Mouse (Mus musculus): ENCODE measurements around the gene Bag3. TPM values are rescaled to one million over a fixed set of nuclear protein-coding genes. Genes with fewer than 3 reads are reported as not detected.

Gene Bag3
- total RNA-seq, 2 experiments from 2014 or later, result 7.8 to 8.0 TPM

DNA sequence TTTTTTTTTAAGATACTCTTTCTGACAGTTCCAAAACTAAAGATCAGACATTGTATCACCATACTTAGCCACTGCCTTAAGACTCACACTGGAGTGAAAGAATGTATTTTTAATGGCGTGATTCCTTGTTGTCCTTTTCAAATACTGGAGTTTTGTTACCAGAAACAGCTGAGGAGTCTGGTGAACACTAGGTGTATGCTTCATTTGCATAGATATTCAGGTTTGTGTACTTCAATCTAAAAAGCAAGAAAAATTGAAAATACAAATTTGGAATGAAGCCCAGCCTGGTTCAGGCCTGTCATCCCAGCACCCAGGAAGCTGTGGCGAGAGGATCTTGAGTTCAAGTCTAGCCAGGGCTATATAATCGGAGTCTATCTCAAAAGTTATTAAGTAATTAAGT is 1.2 kb downstream of the Bag3 start:
- no peak for TF ChIP-seq CTCF (IDR thresholded peaks at IDR 0.05)
- DNase-seq (ENCODE audit: extremely low spot score in 1 of 2, low spot score in 2 of 2), result no peak
- H3K4me3 ChIP-seq, result peak overlapping the region; percentile 46
- H3K27ac ChIP-seq, result no peak overlapping the region; the same call in 1 of the 2 replicates
- intact Hi-C loops (cut with DNase I), result no loop called here

DNA sequence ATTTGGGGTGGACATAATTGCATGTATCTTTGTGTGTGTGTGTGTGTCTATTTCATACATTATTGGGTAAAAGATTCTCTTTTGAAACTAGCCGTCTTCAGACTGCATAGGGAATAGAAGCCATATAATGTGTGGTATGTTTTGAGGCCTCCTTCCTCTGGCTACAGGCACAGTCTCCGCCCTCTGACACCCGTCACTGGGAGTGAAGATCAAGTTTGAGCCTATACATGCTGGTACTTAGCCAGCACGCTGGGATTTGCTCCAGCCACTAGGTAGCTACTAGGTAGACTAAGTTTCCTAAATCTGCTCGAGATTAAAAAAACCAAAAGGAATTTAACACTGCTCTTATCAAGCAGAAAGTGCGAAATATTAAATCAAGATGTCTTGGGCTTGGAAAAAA is 3.2 kb downstream of the Bag3 start:
- intact Hi-C loops (cut with DNase I), result no loop called here
- no peak overlapping the region for H3K4me3 ChIP-seq
- no peak for DNase-seq (ENCODE audit: extremely low spot score in 1 of 2, low spot score in 2 of 2)
- H3K27ac ChIP-seq, result no peak overlapping the region
- TF ChIP-seq CTCF (IDR thresholded peaks at IDR 0.05), result no peak

DNA sequence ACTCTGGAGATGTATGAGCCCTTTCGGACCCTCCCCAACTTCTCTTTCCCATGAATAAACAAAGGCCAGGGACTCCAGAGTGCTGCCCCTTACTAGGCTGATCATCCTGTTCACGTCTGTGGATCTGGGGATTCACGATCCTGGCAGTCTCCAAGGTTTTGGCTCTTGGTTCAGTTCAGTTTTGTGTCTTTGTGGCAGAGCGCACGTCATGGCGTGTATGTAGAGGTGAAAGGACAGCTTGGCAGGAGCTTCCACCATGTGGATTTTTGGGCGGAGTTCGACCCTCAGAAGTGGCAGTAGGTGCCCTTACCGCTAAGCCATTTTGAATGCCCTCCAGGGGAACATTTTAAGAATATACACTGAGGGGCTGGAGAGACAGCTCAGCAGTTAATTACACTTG is 5.2 kb downstream of the Bag3 start:
- no peak overlapping the region for H3K27ac ChIP-seq
- DNase-seq (ENCODE audit: extremely low spot score in 1 of 2, low spot score in 2 of 2), result no peak
- intact Hi-C loops (cut with DNase I), result no loop called here
- no peak overlapping the region for H3K4me3 ChIP-seq
- TF ChIP-seq CTCF (IDR thresholded peaks at IDR 0.05), result no peak

DNA sequence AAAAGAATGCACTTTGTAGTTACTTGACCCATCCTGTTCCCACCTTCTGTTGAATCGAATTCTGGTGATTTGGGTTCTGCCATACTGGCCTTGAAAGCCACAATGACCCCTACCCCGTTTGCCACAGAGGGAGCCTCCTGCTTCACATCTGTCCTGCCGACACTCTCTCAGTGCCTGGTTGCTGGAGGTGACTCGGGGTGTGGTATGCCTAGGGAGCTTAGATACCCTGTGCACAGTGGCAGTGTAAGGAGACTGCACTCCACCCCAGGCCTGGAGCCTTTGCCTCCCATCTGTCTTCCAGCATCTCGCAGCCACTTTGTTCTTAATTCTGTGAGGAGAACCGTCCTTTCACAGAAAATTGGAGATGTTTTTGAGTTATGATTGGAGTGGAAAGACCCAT is 5.7 kb downstream of the Bag3 start:
- peak overlapping the region; percentile 53 for H3K27ac ChIP-seq
- no peak for DNase-seq (ENCODE audit: extremely low spot score in 1 of 2, low spot score in 2 of 2)

DNA sequence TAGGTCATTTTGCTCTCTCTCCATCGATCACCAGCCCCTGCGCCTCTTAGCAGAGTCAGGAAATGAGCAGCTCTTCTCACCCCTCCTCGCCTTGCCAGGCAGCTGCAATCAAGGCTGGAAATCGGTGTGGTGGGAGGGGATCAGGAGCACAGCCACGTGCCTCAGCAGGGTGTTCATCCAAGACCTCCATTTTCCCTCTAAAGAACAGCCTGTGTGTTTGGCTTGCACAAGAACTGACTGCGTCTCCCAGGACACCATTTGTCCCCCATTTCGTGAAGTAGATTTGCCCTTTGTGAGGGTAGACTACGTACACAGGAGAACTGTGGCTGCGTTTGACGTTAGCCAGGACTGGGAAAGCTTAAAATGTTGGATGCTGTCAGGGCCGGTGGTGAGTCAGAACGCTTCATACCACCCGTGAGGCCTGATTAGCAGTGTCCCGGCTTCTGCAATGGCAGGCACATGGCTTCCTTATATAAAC is 6.2 kb downstream of the Bag3 start:
- Histone ChIP-seq H3K4me3 (no peak overlapping the region), H3K27ac (peak overlapping the region; percentile 53)
- intact Hi-C loops (cut with DNase I), result no loop called here
- DNase-seq (ENCODE audit: extremely low spot score in 1 of 2, low spot score in 2 of 2), result peak in 1 of 2 experiments; percentile 43
- TF ChIP-seq CTCF (IDR thresholded peaks at IDR 0.05), result no peak

More for the DNA sequence above, 5.7 kb downstream of the Bag3 start:
- no peak overlapping the region for H3K4me3 ChIP-seq
- intact Hi-C loops (cut with DNase I), result no loop called here
- no peak for TF ChIP-seq CTCF (IDR thresholded peaks at IDR 0.05)

DNA sequence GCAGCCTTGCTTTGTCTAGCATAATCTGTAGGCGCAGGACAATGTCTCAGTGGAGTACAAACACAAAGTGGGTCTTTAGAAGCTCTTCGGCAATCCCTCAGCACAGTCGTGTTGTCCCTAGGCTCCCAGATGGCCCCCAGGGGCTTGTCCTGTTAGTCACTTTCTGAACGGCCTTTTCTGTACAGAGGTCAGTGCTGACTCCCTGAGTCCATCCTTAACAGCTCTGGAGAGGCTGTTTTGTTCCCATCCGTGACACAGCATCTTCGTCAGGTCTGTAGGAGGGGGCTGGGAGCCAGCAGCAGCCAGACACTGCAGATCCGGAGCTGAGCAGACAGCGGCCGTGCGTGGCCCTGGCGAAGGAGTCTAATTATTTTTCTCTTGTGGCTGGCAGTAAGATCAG is 7.6 kb downstream of the Bag3 start:
- peak overlapping the region; percentile 32 for H3K27ac ChIP-seq
- TF ChIP-seq CTCF (IDR thresholded peaks at IDR 0.05), result no peak
- DNase-seq (ENCODE audit: extremely low spot score in 1 of 2, low spot score in 2 of 2), result no peak
- intact Hi-C loops (cut with DNase I), result no loop called here
- H3K4me3 ChIP-seq, result no peak overlapping the region

DNA sequence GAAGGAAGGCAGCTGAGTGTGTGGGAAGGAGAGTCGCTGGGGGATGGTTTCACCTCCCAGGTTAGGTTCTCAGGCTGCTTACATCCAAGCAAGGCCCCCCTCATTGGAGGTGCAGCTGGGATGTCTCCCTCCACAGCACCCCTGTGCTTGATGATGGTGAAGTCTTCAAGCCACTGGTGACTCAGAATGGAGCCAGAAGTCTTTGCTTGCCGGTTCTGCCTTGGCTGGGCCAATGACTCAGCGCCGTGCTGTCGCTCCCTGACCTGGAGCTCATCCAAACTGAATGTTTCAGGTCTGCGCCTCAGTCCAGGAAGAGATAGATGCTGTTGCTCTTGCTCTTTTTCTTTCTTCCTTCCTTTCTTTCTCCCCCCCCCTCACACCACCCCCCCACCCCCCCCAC is 8.5 kb downstream of the Bag3 start:
- DNase-seq (ENCODE audit: extremely low spot score in 1 of 2, low spot score in 2 of 2), result peak; percentile 55 to 61
- TF ChIP-seq CTCF (IDR thresholded peaks at IDR 0.05), result no peak
- Histone ChIP-seq H3K27ac (peak overlapping the region; percentile 45; the same call in 1 of the 2 replicates), H3K4me3 (no peak overlapping the region)
- intact Hi-C loops (cut with DNase I), result no loop called here

DNA sequence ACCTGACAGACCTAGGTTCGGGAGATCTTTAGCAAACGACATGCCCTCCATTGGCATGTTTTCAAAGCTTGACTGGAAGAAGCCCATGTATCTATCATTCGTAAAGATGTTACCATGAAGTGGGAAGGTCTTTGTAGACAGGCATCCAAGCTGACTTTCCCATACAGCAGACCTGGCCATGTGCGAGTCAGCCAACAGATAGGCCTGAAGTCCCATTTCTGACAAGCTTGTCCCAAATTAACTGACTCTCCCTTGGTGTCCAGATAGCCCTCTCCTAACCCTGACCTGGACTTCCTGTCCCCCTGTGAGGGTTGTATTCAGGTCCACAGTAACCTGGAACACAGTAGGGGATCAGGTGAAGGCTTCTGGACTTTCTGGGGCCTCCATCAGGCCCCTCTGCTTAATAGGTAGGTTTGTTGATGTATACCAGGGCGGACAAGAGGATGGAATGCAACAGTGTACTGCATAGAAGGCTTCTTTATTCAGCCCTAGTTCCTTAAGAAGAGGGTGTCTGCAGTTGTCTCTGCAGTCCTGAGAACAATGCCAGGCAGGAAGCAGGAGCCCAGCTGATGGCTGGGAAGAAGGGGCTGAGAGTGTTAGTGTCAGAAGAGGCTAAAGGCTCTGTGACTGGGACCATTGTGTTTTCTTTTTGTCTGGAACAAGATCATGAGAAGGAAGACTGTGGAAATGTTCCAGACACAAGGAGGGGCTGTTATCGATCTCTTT is 9.2 kb downstream of the Bag3 start:
- intact Hi-C loops (cut with DNase I), result no loop called here
- peak overlapping the region; percentile 28; the same call in 1 of the 2 replicates for H3K27ac ChIP-seq
- no peak for DNase-seq (ENCODE audit: extremely low spot score in 1 of 2, low spot score in 2 of 2)
- no peak for TF ChIP-seq CTCF (IDR thresholded peaks at IDR 0.05)
- no peak overlapping the region for H3K4me3 ChIP-seq

DNA sequence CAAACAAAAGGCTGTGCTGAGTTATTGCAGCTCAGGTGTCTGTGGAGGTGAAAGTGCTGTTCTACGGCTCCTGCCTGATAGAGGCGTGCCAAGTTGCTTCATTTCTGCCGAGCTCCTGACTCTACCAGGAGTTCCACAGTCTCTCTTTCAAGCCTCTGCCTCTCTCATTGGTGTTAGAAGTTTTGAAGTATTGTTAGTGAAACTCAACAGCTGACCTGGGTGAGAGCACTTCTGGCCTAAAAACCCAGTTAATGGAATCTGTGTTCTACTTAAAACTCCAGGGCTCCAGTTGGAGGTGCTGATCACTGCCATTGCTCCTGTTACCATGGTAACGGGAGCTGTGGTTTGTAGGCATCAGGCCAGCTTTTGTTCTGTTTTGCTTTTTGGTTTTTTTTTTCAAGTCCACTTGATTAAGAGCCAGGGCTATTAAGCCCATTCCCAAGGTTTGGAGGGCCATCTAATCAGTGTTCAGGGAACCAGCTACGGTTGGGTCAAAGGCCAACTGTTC is 11.6 kb downstream of the Bag3 start:
- no peak overlapping the region for H3K27ac ChIP-seq
- intact Hi-C loops (cut with DNase I), result no loop called here
- DNase-seq (ENCODE audit: extremely low spot score in 1 of 2, low spot score in 2 of 2), result no peak

DNA sequence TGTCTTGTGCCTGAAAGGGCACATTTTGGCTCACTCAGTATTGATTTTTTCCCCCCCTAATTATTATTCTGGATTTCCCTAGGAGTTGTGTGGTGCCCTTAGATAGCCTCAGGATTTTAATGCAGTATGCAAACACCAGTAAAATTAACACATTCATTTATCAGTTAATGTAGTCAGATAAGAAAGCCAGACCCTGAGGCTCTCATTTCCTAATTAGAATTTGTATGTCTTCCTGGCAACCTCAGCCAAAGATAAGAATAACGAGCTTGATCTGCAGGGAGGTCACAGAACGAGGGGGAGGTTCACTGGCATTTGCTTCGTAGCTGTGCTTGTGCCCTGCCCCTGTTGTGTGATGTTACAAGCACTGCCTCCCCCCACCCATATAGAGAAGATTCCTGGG is 12.7 kb downstream of the Bag3 start:
- intact Hi-C loops (cut with DNase I), result no loop called here
- no peak overlapping the region for H3K4me3 ChIP-seq
- DNase-seq (ENCODE audit: extremely low spot score in 1 of 2, low spot score in 2 of 2), result no peak
- TF ChIP-seq CTCF (IDR thresholded peaks at IDR 0.05), result no peak
- no peak overlapping the region for H3K27ac ChIP-seq

More for the DNA sequence above, 11.6 kb downstream of the Bag3 start:
- no peak overlapping the region for H3K4me3 ChIP-seq
- no peak for TF ChIP-seq CTCF (IDR thresholded peaks at IDR 0.05)

DNA sequence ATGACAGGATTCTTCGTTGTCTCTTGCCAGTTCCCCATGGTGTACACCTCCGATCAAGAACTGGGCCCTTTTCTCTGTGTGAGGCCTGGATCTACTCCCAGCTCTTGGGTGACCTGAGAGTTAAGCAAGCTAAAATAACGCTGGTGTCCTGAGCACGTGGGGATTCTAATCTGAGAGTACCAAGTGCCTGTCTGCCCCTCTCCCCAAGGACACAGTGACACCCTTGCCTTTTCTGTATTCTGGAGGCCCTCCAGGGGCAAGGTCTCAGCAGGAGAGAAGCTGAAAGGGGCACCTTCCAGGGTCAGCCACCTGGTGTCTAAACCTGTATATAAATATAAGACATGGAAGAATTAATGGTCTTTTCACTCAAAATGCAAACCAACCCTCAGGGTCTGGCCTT is 14.3 kb downstream of the Bag3 start:
- no peak for DNase-seq (ENCODE audit: extremely low spot score in 1 of 2, low spot score in 2 of 2)
- intact Hi-C loops (cut with DNase I), result no loop called here
- no peak for TF ChIP-seq CTCF (IDR thresholded peaks at IDR 0.05)

DNA sequence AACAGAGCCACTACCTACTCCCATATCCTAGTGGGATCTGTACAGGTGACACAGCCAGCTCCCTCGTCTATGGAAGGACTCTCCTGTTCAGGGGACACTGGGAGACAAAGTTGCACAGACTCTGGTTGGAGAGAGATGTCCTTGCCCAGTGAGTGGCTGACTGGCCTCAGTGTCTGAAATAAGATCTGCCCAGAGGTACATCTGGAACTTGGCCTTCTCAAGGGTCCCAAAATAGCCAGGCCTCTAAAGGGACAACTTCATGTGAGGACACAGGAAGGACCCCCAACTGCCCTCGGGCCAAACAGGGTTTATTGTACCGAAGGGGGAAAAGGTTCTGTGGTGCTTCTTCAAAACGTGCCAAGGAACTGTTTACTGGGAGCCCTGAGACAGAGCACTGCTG is 14.8 kb downstream of the Bag3 start:
- Histone ChIP-seq H3K27ac (no peak overlapping the region), H3K4me3 (no peak overlapping the region)
- no peak for DNase-seq (ENCODE audit: extremely low spot score in 1 of 2, low spot score in 2 of 2)
- no peak for TF ChIP-seq CTCF (IDR thresholded peaks at IDR 0.05)
- intact Hi-C loops (cut with DNase I), result no loop called here

More for the DNA sequence above, 14.3 kb downstream of the Bag3 start:
- Histone ChIP-seq H3K4me3 (no peak overlapping the region), H3K27ac (no peak overlapping the region)

DNA sequence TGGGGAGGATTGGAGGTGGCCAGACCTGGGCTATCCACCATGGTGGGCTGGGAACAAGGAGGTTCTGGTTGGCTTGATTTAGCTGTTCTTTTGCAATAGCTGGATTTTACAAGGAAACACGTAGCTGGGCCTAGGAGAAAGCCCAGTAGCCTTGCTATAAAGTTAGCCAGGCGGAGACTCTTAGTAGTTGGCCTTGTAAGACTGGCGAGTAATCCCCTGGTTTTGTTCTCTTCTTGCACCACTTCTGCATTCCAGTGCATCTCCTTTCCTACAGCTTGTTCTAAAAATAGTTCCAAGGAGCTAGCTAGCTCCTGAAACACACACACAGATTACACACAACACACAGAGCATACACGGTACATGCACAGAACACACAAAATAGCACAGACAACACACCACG is 15.4 kb downstream of the Bag3 start:
- TF ChIP-seq CTCF (IDR thresholded peaks at IDR 0.05), result no peak
- Histone ChIP-seq H3K4me3 (no peak overlapping the region), H3K27ac (no peak overlapping the region)
- no peak for DNase-seq (ENCODE audit: extremely low spot score in 1 of 2, low spot score in 2 of 2)
- intact Hi-C loops (cut with DNase I), result no loop called here

Measured in left cerebral cortex, adult 2 months (tissue).